Mouse (Mus musculus): ENCODE data around the gene C1qtnf1.

C1qtnf1 gene

GRCm38 (mm10) chr11:118410479-118410878, 17.5 kb upstream of the C1qtnf1 start:
- DNase-seq (ENCODE audit: low read depth, low spot score) = no peak

DNA sequence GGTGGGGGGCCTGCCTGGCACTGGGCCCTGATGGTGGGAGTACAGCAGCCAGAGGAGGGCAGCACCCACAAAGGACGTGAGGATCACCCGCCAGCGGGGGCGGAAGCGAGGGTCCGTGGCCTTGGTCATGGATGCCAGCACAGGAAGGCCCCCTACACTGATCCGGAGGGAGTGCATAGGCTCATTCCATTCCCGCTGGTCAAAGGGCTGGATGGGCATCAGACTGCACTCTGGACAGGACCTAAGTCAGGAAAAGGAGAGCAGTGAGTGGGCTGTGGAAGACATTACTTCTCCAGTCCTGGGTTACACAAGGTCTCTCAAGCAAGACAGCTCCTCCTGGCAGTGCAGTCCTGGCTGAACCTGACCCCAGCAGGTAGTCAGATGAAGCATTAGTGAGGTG, 16.7 kb upstream of the C1qtnf1 start:
- DNase-seq (ENCODE audit: low read depth, low spot score) = no peak

DNA sequence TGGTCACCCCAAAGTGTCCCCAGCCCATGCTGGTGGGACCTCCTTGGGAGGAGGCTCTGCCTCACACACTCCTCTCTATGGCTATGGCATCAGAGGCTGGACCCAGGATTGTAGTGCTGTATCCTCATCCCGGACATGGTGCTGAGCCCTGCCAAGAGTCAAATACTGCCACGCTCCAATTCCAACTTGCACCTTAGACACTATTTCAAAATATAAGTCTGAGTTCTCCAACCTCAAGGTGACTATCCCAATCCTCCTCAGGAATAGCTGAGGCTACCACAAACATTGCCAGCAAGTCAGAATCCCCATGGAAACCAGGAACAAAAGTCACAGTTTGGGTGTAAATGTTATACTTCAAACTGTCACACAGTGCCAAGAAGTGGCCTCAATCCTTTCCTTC, 15.4 kb upstream of the C1qtnf1 start:
- DNase-seq (ENCODE audit: low read depth, low spot score) = no peak

DNA sequence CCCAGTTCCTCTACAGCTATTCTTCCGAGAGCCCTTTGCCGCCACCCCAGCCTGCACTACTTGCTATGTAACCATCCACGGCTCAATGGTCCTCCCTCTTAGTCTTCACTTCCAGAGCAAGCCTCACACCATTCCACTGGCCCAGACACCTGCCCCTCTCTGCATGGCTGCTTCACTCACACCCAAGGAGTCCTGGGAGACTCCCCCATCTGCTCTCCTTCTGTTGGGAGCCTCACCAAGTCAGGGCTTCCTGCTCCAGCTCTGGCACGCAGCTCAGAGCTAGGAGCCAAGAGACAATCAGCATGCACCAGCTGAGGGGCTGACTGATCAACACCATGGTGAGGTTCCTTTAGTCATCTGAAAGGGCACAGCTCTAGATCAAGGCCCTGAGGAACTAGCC, 14.9 kb upstream of the C1qtnf1 start:
- DNase-seq (ENCODE audit: low read depth, low spot score) = no peak

DNA sequence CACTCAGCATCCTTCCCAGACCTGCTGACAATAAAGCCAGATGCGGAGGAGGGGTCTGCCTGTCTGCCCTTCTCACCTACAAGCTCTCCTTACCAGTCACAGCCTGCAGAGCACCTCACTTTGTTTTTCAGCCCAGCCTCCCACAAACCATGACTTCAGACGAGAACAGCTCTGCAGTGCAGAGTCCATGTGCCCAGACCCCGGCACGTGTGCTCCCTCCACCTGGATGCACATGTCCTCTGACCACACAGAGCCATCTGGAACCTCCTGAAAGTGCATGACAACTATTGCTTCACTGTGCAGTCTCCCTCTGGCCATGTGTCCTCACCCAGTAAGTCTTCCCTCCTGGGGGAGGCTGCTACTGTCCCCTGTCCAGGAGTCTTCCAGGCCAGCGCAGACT, 13.7 kb upstream of the C1qtnf1 start:
- DNase-seq (ENCODE audit: low read depth, low spot score) = no peak

GRCm38 (mm10) chr11:118415630-118416029, 12.4 kb upstream of the C1qtnf1 start:
- no peak for DNase-seq (ENCODE audit: low read depth, low spot score)

- DNase-seq (ENCODE audit: low read depth, low spot score) = no peak
Measured at GRCm38 (mm10) chr11:118416046-118416445, 12.0 kb upstream of the C1qtnf1 start.

DNA sequence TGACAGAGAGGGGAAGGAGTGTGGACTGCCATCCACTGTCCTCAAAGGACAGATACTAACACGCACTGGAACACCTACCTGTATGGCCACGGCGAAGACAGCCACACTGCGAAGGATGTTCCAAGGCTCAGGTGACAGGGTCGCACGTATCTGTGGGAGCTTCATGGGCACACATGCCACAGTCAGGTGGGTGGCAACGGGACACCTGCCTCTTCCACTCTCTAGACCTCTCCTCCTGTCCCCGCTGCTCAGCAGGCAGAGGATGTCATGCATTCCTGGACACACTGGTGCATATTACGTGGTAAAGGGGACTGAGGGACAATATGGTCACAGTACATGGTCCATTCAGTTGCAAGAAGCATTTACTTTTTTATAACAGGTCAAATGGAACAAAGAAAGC, 10.5 kb upstream of the C1qtnf1 start:
- no peak for DNase-seq (ENCODE audit: low read depth, low spot score)

- no peak for DNase-seq (ENCODE audit: low read depth, low spot score)
Measured at GRCm38 (mm10) chr11:118418442-118418833, 9.6 kb upstream of the C1qtnf1 start.

DNA sequence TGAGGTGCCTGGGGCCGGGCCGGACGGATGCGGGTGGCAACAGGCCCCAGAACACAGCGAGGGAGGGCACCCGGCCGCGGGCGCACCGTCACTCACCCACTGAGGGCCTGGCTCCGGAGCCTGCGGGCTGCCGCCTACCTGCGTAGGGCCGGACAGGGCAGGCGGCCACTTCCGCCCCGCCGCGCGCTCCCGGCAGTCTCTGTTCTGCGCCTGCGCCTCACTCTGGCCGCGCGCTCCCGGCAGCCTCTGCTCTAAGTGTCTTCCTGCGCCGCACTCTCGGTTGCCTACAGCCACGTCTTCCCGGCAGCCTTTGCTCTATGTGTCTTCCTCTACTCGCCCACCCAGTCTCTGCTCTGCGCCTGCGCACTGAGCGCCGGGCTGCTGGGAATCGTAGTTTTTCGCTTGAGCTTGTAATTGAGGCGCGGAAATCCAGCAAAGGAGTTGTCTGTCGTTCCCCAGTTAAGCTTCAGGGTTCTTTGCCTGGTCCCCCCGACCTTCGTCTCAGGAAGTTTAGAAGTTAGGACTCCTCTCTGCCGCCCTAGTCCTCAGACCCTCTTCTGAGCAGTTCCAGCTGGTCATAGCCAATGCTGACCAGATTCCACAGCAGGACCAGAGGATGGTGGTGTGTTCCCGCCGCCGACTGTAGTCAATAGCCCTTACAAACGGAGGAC, 9.0 kb upstream of the C1qtnf1 start, which contains the start of gene Cant1:
TSS of gene Cant1 (minus strand) at position 253 of the 671 bp plus-strand sequence.
- DNase-seq (ENCODE audit: low read depth, low spot score) = peak; percentile 99

- no peak for DNase-seq (ENCODE audit: low read depth, low spot score)
Measured at GRCm38 (mm10) chr11:118420261-118420660, 7.7 kb upstream of the C1qtnf1 start.

- peak; percentile 86 for DNase-seq (ENCODE audit: low read depth, low spot score)
Measured at GRCm38 (mm10) chr11:118423266-118423971, 4.6 kb upstream of the C1qtnf1 start.

- DNase-seq (ENCODE audit: low read depth, low spot score) = no peak
Measured at GRCm38 (mm10) chr11:118424621-118425335, 3.2 kb upstream of the C1qtnf1 start.

GRCm38 (mm10) chr11:118426765-118427164, 1.2 kb upstream of the C1qtnf1 start:
- no peak for DNase-seq (ENCODE audit: low read depth, low spot score)

GRCm38 (mm10) chr11:118427266-118427779, 680 bp upstream of the C1qtnf1 start:
- DNase-seq (ENCODE audit: low read depth, low spot score) = no peak

DNA sequence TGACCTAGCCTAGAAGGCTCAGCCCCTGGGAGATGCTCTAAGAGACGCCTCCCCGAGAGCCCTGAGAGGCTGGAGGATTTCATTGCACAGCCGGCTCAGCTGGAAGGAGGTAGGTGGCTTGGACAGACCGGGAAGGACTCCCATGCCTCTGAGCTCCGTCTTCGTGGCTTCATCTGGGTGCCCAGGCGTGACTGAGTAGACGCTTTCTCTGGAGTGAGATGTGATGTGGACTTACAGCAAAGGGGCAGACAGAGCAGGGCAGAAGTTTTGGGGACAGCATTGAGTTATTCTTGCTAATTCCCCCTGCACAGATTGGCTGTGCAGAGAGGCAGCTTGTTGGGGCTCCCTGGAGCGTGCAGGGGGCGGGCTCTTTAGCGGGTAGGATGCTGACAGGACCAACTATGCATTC, 461 bp downstream of the C1qtnf1 start:
- DNase-seq (ENCODE audit: low read depth, low spot score) = no peak

GRCm38 (mm10) chr11:118428944-118429709, 1.1 kb downstream of the C1qtnf1 start:
- DNase-seq (ENCODE audit: low read depth, low spot score) = no peak

GRCm38 (mm10) chr11:118430291-118430885, 2.4 kb downstream of the C1qtnf1 start:
- DNase-seq (ENCODE audit: low read depth, low spot score) = no peak

GRCm38 (mm10) chr11:118431100-118431948, 3.3 kb downstream of the C1qtnf1 start:
- DNase-seq (ENCODE audit: low read depth, low spot score) = no peak

- DNase-seq (ENCODE audit: low read depth, low spot score) = no peak
Measured at GRCm38 (mm10) chr11:118433398-118433868, 5.4 kb downstream of the C1qtnf1 start.

Data from ZHBTc4 (cell line).